Mouse (Mus musculus) liver, adult 2 months (tissue): ENCODE measurements around the gene Tnfrsf23.

ENCODE experiments used
- CTCF ChIP-seq: fragments of 200-500 bp; IDR thresholded peaks from 2 replicates; pipeline ENCODE4 v1.5.1; 2011; ENCODE audit warnings: low read depth, low read length, control low read depth
- POLR2A ChIP-seq: fragments of 200-500 bp; IDR thresholded peaks from 2 replicates; pipeline ENCODE4 v1.6.1; 2011; ENCODE audit warnings: low read length, control low read depth; ENCODE audit not compliant: insufficient read depth; ENCODE audit errors: extremely low read depth

- TF ChIP-seq POLR2A, result no peak
- TF ChIP-seq CTCF, result no peak
These were observed 44.2 kb upstream of the Tnfrsf23 start for GRCm38 (mm10) chr7:143729886-143730285.
